Mouse (Mus musculus) gastrocnemius, postnatal 4 days (tissue): ENCODE results near the gene Gm14214. TPM values are rescaled to one million over a fixed set of nuclear protein-coding genes. Genes with fewer than 3 reads are reported as not detected.

Experiments
- DNase-seq, 2 experiments: peaks; one replicate each; pipeline ENCODE4 v3.0.0; 2021 to 2022; ENCODE audit warnings: low spot score in 2 of 2, mixed read lengths in 2 of 2
- total RNA-seq, 2 experiments: library from RNA; stranded (reverse); gene quantifications; 2 replicates each; pipeline ENCODE4 v1.2.3; 2021

Gene Gm14214
- total RNA-seq, 2 experiments from 2014 or later, result not detected

DNA sequence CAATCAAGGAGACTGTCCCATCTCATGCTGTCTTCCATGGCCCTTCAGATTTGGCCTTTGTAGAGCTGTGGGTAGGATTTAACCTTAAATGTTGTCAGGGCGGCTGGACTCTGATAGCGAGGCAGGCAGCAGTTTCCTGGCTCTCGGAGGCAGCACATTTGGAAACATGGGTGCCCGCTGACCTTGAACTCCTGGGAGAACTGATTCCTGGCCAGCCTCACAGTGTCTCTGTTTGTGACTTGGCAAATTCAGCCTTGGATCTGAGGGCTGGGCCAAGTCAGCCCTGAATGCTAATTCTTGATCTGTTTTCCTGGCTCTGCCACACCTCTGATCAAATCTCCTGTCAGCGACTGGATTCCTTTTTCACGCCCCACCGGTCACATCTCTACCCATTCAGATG, 6.7 kb upstream of the Gm14214 start:
- no peak for DNase-seq

DNA sequence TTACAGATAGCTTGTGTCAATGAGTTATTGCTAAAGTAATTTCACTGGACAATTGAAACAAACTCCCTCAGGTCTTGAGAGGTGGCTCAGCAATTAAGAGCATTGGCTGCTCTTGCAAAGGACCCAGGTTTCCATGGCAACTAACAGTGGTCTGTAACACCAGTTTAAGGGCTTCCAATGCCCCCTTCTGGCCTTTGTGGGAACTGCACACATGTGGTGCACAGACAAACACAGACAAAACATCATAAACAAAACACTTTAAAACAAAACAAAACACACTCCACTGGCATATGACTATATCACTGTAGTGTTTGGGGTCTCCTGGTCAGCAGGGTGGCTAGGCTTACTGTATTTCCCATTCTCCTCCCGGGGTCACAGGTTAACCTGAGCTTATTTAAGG, 4.2 kb upstream of the Gm14214 start:
- DNase-seq, result no peak

DNA sequence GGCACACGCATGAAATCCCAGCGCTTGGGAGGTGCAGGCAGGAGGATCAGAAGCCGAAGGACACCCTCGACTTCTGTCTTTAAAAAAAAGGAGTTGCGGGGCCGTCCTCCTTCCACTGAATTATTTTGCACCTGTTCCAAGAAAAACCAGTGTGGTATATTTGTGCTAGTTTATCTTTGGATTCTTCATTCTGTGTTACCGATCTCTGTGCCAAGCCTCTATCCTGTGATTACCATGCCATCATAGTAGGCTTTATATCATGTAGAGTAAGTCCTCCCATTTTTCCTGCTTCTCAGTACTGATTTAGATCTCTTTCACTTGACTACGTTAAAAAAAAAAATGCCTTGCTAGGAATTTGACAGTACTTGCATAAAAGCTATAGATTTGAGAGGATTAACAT, 1.8 kb upstream of the Gm14214 start:
- DNase-seq, result no peak

DNA sequence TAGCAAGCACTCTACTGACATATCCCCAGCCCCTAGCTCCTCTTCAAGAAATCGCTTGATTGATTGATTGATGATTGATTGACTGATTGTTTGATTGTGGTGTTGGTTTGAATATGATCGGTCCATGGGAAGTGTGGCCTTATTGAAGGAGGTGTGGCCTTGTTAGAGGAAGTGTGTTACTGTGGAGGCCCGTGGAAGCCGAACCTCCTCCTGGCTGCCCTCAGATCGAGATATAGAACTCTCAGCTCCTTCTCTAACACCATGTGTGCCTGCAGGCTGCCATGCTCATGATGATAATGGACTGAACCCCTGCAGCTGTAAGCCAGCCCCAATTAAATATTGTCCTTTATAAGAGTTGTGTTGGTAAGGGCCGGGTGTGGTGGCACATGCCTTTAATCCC, 2.8 kb downstream of the Gm14214 start:
- DNase-seq, result no peak

DNA sequence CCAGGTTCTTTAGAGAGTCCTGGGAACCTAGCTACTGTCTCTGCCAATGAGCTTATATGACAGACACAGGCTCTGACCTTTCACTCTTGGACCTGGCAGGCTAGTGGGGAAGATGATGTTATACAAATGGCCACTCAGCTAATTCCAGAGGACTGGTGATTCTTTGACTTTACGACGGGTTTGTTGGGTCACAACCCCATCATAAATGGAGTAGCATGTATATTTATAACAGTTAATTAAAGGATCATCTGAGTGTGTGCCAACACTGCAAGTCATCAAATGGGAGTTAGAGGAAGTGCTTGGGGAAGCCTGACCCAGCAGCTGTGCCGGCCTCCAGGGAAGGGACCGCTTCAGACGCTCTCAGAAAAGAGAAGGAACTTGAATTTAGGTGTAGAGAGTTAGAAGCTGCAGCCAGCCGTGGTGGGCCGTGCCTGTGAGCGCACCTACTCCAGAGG, 4.2 kb downstream of the Gm14214 start:
- DNase-seq, result no peak

DNA sequence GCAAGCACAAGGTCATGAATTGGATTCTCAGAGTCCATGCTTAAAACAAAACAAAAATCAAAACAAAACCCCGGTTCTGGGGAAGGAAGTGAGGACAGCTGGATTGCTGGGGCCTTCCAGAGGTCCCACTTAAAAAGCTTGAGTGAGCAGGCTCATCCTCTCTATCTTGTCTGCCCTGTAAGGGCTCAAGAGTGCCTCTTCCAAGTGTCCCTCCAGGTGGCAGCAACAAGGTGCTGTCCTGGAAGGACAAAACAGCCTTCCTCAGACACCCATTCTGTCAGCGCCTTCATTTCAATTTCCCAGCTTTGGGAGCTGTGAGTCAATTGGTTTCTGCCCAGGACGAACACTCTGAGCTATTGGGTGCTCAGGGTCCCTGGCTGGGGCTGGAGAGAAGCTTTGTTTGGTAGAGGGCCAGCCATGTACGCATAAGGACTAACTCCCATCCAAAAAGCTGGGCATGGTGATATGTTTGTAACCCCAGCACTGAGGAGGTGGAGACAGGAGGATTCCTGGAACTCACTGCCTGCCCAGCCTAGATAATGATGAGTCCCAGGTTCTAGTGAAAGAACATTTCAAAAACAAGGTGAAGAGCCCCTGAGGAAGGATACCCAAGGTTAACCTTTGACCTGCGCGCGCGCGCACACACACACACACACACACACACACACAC, 4.9 kb downstream of the Gm14214 start:
- no peak for DNase-seq

DNA sequence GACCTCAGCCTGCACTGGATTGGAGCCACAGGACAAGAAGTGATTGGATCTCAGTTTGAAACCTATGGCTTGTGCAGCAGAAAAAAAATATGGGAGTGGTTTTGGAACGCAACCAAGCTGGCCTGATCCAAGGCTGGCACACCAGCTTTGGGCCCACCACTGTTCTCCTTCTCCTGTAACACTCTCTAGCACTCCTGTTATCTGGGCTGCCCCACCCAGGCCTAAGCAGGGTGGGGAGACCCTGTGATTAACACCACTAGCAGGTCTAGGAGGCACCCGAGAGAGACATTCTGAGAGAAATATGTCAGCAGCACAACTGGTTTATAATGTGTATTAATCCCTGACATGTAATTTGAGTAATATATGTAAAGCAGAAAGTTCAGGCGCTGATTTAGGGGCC, 6.6 kb downstream of the Gm14214 start:
- DNase-seq, result no peak

DNA sequence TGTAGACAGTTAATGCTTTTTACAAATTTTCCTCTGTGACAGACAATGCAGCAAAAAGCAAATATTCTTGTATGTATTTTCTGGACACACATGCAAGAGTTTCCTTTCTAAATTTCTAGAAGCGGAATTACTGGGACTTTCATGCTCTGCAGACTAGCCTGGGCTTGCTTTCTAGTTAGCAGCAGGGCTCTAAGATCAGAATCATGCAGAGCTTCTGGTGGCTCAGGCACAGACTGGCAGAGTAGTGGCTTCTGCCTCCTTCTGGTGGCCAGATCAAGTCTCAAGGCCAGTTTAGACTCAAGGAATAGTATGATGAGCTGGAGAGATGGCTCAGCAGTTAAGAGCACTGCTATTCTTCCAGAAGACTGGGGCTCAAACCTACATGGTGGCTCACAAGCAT, 11.4 kb downstream of the Gm14214 start:
- DNase-seq, result no peak

DNA sequence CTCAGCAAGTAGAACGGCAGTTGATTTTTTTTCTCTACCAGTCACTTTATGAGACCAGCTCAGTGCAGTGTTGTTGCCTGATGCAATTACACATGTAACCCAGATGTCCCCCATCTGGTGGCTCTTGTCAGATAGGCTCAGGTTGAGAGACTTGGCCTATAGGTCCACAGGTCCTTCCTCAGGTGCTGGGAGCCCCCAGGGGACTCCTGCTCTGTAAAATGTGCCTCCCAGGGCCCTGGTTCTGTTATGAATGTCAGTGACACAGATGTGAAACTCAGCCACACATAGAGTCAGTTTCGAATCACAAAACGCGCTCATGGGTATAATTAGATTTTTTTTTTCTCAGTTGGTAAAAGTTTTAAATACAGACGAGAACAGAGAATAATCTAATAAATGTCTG, 12.1 kb downstream of the Gm14214 start:
- DNase-seq, result no peak

DNA sequence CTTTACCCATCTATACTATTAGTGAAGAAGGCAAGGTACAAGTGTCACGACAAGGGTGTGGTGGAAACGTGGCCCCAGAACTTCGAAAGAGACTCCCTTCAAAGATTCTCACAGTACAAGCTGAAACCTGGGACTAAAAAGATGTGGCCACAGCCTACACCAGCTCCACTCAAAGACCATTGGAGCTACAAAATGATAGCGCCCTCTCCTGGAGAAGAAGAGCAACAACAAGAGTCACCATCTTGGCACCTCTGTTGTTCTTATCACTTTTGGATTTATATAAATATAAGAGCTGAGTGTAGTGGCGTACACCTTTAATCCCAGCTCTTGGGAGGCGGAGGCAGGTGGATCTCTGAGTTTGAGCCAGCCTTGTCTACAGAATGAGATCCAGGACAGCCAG, 14.0 kb downstream of the Gm14214 start:
- no peak for DNase-seq

DNA sequence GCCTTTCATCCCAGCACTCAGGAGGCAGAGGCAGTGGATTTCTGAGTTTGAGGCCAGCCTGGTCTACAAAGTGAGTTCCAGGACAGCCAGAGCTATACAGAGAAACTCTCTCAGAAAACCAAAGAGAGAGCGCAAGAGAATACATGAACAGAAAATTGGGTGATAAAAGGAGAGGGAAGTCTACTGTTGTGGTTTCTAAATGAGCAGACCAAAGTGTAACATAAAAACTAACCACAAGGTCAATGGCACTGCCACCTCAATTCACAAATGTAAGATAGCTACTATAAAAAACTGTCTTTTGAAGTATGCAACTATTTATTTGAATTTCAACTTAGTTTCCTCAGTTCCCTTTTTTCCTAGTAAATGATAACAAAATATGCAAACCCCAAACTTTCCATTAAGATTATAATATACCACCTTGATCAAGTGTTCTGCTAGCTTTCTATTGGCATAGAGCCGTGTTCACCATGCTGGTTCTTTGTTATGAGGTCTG, 15.7 kb downstream of the Gm14214 start:
- DNase-seq, result no peak

DNA sequence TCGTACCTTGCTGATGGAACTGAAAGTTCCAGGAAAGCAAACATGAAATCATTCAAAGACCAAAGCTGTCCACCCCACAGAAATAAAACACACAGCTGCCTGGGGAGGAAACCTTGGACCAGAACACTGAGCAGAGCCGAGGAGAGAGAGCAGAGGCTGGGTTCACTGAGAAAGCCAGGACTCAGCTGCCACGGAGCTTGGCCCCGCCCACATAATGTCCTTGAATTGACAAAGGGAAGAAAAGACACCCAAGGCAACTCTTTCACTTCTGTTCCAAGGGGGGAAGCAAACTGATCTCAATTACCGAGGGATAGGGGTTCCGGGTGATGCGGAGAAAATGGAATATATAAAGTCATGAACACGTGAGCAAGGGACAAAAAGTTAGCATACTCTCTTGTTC, 17.9 kb downstream of the Gm14214 start:
- DNase-seq, result no peak

DNA sequence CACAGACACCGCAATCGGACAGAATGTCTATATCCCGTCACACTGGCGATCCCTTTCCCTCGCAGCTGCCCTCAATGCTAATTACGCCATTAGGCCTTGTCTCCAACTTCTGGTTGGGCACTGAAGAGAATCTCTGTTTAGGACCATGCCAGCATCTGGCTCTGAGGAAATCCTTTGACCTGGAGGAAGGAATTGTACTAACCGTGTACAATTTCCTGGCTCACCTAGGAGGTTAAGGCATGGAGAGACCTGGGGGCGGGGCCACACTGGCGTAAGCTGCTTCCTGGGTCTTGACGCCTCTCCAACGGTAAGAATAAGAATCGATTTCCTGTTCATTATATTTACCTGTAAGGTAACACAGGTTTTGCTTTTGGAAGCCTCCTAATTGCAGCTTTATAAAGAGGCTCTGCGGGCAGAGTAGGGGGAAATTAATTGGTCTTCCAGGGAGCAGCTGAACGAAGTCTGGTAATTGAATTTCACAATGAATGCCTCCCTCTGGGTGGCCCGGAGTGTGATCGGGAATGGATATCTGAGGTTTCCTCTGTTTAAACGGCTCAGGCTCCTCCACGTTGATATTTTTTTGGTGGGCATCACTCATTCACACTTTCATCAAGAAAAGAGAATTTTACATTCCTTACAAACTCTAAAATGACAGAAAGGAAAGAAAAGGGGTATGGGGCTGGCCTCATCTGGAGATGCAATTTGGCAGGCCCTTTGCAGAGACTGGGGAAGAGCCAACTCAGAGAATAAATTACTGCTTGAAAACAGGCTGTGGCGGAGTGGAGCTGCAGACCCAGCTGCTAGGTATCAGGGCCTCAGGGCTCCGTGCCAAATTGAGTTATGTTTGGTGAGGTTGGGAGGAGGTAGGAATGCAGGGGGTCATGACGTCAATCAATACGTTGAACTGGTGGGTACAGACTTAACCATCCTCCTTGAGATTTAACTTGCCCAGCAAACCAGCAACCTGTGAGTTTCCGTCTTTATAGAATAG, 20.5 kb downstream of the Gm14214 start:
- DNase-seq, result peak in 1 of 2 experiments; percentile 47

DNA sequence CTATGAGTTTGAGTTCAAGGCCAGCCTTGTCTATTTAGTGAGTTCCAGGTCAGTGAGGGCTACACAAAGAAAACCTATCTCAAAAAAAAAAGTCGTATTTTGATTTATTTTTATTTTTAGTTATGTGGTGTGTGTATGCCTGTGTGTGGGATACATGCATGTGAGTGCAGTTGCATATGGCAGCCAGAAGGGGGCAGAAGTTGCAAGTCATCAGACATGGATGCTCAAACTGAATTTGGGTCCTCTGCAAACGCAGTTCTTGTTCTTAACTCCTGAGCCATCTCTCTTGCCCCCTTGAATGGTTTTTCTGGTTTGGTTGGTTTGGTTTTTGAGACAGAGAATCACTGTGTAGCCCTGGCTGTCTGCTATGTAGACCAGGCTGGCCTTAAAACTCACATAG, 21.4 kb downstream of the Gm14214 start:
- DNase-seq, result no peak

DNA sequence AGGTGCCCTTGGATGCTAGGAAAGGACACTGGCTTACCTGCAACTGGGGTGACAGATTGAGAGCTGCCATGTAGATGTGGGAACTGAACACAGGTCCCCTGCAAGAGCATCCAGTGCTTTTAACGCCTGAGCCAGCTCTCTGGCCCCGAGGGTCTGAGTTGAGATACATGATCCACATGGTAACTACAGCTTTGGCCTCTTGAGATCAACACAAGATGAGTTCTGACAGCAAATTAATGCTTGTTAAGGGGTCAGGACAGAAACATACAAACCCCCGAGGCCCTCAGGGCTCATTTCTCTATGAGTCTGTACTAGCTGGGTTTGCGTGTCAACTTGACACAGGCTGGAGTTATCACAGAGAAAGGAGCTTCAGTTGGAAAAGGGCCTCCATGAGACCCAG, 25.9 kb downstream of the Gm14214 start:
- DNase-seq, result no peak

DNA sequence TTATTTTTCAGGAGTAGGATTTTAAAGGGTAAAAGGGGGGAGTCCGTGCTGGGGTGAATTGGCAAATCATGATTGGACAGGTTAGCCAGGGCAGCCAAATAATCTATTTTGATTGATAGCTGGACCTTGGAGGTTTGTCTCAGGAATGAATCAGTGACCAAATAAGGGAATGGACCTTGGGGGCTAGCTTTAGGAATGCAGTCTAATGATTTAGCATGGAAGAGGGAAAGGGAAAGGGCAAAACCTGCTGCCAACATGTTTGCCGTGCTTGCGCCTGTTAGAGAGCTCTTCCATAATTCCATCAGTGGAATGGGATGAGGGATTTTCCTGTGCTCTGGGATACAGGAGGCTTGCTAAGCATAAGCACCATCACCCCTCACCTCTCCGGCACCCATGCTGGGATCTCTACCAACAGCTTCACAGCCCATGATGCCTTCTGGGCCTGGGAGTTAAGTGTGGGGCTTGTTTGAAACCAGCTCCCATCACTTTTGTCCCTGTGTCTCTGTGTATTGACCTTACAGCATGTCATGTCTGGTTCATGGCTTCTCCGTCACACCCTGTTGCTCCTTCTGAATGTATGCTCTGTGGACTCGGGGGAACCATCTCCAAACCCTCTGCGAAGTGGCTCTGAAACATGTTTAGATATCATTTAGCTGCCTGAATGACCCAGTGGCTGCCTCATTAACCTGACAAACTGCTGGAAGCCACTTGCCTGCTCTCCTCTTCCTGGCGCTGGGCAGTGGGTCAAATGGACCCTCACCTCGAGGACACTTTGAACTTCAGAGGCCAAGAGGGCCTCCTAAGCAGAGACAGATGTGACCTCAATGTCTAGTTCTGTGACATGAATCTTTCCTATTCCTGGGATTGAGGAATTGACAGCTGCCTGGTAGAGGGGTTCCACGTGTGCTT, 26.7 kb downstream of the Gm14214 start:
- DNase-seq, result no peak

DNA sequence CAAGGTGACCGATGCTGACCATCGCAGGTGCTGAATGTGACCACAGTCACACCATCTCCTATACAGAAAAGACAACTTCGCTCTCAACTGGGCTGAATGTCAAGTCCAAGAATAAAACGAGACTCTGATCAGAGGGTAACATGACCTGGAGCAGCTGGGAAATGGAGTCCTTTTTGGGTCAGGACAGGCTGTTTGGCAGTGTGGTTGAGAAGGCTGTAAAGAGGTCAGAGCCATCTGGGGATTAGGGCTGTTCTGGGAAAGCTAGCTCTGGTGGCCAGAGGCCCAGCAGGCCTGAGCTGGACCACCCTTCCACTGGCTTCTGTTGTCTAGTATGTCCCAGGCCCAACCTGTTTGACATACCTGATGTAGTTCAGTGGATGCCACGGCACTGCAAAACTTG, 31.2 kb downstream of the Gm14214 start:
- DNase-seq, result no peak

DNA sequence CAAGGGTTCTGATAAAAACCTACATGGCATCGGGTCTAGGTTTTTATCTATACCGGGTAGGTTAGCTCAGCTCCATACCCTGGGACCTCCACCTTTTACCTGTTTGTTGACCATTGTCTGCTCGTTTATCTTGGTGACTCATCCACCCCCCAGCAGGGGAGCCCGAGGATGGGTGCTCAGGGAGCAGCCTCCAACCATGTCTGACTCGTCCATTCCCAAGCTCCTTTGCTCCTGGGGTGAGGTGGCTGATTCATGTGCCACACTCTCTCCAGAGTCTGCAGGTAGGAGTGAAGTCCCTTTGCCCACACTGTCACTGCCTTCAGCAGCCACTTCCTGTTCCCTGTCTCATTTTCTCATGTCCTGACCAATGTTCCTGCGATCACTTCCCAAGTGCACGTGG, 33.8 kb downstream of the Gm14214 start:
- DNase-seq, result no peak

DNA sequence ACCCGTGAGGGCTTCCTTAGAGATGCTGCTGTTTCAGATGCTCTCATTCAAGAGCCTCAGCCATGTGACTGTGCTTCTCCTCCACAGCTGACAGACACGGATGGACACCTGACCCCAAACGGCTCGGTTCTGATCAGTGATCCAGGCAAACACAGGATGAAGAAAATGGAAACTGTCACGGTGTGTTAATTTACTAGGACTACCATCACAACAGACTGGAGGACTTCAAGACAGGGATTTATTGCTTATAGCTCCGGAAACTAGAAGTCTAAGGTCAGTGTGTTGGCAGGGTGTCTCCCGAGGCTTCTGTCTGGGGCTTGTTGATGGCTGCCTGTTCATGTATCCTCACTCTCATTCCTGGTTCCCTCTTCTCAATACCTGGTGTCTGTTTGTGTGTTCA, 34.4 kb downstream of the Gm14214 start:
- no peak for DNase-seq

DNA sequence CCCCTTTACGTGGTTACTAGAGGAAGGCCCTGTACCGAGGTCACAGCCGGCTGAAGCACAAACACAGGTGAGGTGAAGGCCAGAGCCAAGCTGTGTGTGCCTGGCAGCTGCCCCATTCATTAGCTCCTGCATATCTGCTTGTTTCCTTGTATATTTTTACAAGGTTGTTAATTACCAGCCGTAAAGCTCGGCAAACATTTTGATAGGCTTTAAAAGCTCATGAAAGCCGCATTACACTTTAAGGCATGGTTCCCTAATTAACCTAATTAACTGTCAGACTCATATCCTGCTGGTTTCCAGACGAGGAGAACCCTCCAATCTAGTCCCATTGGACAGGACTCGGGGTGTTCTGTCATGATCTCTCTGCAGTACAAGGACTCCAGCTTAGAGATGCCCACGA, 34.9 kb downstream of the Gm14214 start:
- no peak for DNase-seq

DNA sequence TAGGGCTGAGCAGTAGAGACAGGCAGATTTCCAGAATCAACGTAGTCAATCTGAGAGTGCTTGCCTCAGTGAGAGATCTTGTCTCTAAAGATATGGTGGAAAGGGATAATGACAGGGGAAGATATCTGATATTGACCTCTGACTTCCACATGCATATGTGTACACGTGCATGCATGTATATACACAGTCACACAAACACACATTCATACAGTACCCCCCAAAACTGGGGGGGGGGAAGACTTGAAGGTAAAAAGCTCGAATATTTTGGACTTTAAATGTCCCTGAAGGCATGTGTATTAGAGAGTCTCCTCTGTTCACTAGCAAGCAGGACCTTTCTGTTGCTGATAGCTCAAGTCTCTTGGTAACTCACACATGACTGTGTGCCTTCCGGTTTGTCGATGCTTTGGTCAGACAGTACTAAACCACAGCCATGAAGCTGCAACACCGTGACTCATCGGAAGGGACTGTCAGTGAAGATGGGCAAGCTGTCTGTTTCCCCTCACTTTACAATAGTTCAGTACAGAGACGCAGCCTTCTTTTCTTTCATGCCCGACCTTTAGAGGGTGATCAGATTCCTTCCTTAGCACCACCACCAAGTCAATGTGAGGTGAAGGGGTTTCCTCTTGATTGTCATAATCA, 37.2 kb downstream of the Gm14214 start:
- no peak for DNase-seq
